Mouse (Mus musculus): ENCODE data around the gene Zcchc24. TPM values are rescaled to one million over a fixed set of nuclear protein-coding genes. Genes with fewer than 3 reads are reported as not detected.

The Zcchc24 gene
- polyA plus RNA-seq, 1 experiment from 2014 or later = 10.5 TPM

GRCm38 (mm10) chr14:25720962-25721707 lies 47.7 kb downstream of the Zcchc24 start:
- WGBS = 91% methylated on average over 5 of the region's 5 CpGs

GRCm38 (mm10) chr14:25719371-25719770 lies 49.5 kb downstream of the Zcchc24 start:
- no peaks in the 10 kb centered on the region for H3K27me3 ChIP-seq (ENCODE audit: insufficient read depth, poor library complexity, severe bottlenecking)
- 49% methylated on average over 9 of the region's 9 CpGs for WGBS
- no peaks in the 10 kb centered on the region for H3K9me3 ChIP-seq
- H3K36me3 ChIP-seq = 0 out of 2 replicates have a peak, but pooled peaks cover 7% of the 10 kb centered on the region
- peaks cover 41% of the 10 kb centered on the region for H3K4me1 ChIP-seq (replicated peaks)
- peak overlapping the region; percentile 75 for H3K27ac ChIP-seq
- no peak overlapping the region for H3K4me3 ChIP-seq
- DNase-seq (ENCODE audit: low spot score) = no peak

More at GRCm38 (mm10) chr14:25720962-25721707, 47.7 kb downstream of the Zcchc24 start:
- Histone ChIP-seq H3K4me3 (no peak overlapping the region), H3K36me3 (no peaks in the 10 kb centered on the region), H3K27ac (no peak overlapping the region), H3K4me1 (replicated peaks) (peaks cover 53% of the 10 kb centered on the region), H3K9me3 (no peaks in the 10 kb centered on the region), H3K27me3 (ENCODE audit: insufficient read depth, poor library complexity, severe bottlenecking) (no peaks in the 10 kb centered on the region)
- no peak for DNase-seq (ENCODE audit: low spot score)

GRCm38 (mm10) chr14:25718471-25718870 lies 50.4 kb downstream of the Zcchc24 start:
- Histone ChIP-seq H3K27ac (peak overlapping the region; percentile 75), H3K27me3 (ENCODE audit: insufficient read depth, poor library complexity, severe bottlenecking) (no peaks in the 10 kb centered on the region), H3K9me3 (no peaks in the 10 kb centered on the region), H3K4me3 (no peak overlapping the region), H3K4me1 (replicated peaks) (peaks cover 47% of the 10 kb centered on the region), H3K36me3 (0 out of 2 replicates have a peak, but pooled peaks cover 7% of the 10 kb centered on the region)
- WGBS = 0% methylated on average over 2 of the region's 2 CpGs
- peak; percentile 51 for DNase-seq (ENCODE audit: low spot score)

- H3K9me3 ChIP-seq = no peaks in the 10 kb centered on the region
- H3K36me3 ChIP-seq = 0 out of 2 replicates have a peak, but pooled peaks cover 7% of the 10 kb centered on the region
- DNase-seq (ENCODE audit: low spot score) = no peak
- WGBS = 89% methylated on average over 8 of the region's 8 CpGs
- 0 out of 2 replicates have a peak overlapping the region, but pooled peaks have one; percentile 9 for H3K27ac ChIP-seq
- H3K4me3 ChIP-seq = no peak overlapping the region
- no peaks in the 10 kb centered on the region for H3K27me3 ChIP-seq (ENCODE audit: insufficient read depth, poor library complexity, severe bottlenecking)
- H3K4me1 ChIP-seq (replicated peaks) = peaks cover 47% of the 10 kb centered on the region
Observed at GRCm38 (mm10) chr14:25717718-25718117, 51.1 kb downstream of the Zcchc24 start.

- no peak overlapping the region for H3K27ac ChIP-seq
- peaks cover 53% of the 10 kb centered on the region for H3K4me1 ChIP-seq (replicated peaks)
- 0 out of 2 replicates have a peak, but pooled peaks cover 7% of the 10 kb centered on the region for H3K36me3 ChIP-seq
- no peaks in the 10 kb centered on the region for H3K9me3 ChIP-seq
- no peak for DNase-seq (ENCODE audit: low spot score)
- WGBS = 85% methylated on average over 1 of the region's 1 CpGs
- no peak overlapping the region for H3K4me3 ChIP-seq
- no peaks in the 10 kb centered on the region for H3K27me3 ChIP-seq (ENCODE audit: insufficient read depth, poor library complexity, severe bottlenecking)
Observed at GRCm38 (mm10) chr14:25716528-25716927, 52.3 kb downstream of the Zcchc24 start.

- peak overlapping the region; percentile 5; the same call in 1 of the 2 replicates for H3K27ac ChIP-seq
- 21% methylated on average over 4 of the region's 4 CpGs for WGBS
- DNase-seq (ENCODE audit: low spot score) = no peak
- peaks cover 70% of the 10 kb centered on the region for H3K4me1 ChIP-seq (replicated peaks)
- H3K27me3 ChIP-seq (ENCODE audit: insufficient read depth, poor library complexity, severe bottlenecking) = no peaks in the 10 kb centered on the region
- no peak overlapping the region for H3K4me3 ChIP-seq
- 0 out of 2 replicates have a peak, but pooled peaks cover 7% of the 10 kb centered on the region for H3K36me3 ChIP-seq
- no peaks in the 10 kb centered on the region for H3K9me3 ChIP-seq
Observed at GRCm38 (mm10) chr14:25713443-25713842, 55.4 kb downstream of the Zcchc24 start.

- H3K4me1 ChIP-seq (replicated peaks) = peaks cover 64% of the 10 kb centered on the region
- WGBS = 73% methylated on average over 8 of the region's 8 CpGs
Observed at GRCm38 (mm10) chr14:25711602-25712001, 57.2 kb downstream of the Zcchc24 start.

GRCm38 (mm10) chr14:25711177-25711576 lies 57.7 kb downstream of the Zcchc24 start:
- peaks cover 64% of the 10 kb centered on the region for H3K4me1 ChIP-seq (replicated peaks)
- no peaks in the 10 kb centered on the region for H3K9me3 ChIP-seq
- H3K4me3 ChIP-seq = no peak overlapping the region
- 79% methylated on average over 7 of the region's 7 CpGs for WGBS
- DNase-seq (ENCODE audit: low spot score) = no peak
- H3K27me3 ChIP-seq (ENCODE audit: insufficient read depth, poor library complexity, severe bottlenecking) = no peaks in the 10 kb centered on the region
- H3K36me3 ChIP-seq = 0 out of 2 replicates have a peak, but pooled peaks cover 7% of the 10 kb centered on the region
- peak overlapping the region; percentile 20; the same call in 1 of the 2 replicates for H3K27ac ChIP-seq

More at GRCm38 (mm10) chr14:25711602-25712001, 57.2 kb downstream of the Zcchc24 start:
- no peaks in the 10 kb centered on the region for H3K27me3 ChIP-seq (ENCODE audit: insufficient read depth, poor library complexity, severe bottlenecking)
- no peak overlapping the region for H3K4me3 ChIP-seq
- H3K27ac ChIP-seq = no peak overlapping the region
- no peak for DNase-seq (ENCODE audit: low spot score)
- H3K9me3 ChIP-seq = no peaks in the 10 kb centered on the region
- 0 out of 2 replicates have a peak, but pooled peaks cover 7% of the 10 kb centered on the region for H3K36me3 ChIP-seq

- H3K4me3 ChIP-seq = no peak overlapping the region
- DNase-seq (ENCODE audit: low spot score) = no peak
- H3K27me3 ChIP-seq (ENCODE audit: insufficient read depth, poor library complexity, severe bottlenecking) = no peaks in the 10 kb centered on the region
- 67% methylated on average over 4 of the region's 4 CpGs for WGBS
- no peaks in the 10 kb centered on the region for H3K9me3 ChIP-seq
- peak overlapping the region; percentile 20; the same call in 1 of the 2 replicates for H3K27ac ChIP-seq
- 0 out of 2 replicates have a peak, but pooled peaks cover 7% of the 10 kb centered on the region for H3K36me3 ChIP-seq
- peaks cover 64% of the 10 kb centered on the region for H3K4me1 ChIP-seq (replicated peaks)
Observed at GRCm38 (mm10) chr14:25710681-25711080, 58.2 kb downstream of the Zcchc24 start.

- Histone ChIP-seq H3K9me3 (no peaks in the 10 kb centered on the region), H3K4me3 (no peak overlapping the region), H3K27ac (peak overlapping the region; percentile 77; the same call in 1 of the 2 replicates), H3K36me3 (0 out of 2 replicates have a peak, but pooled peaks cover 6% of the 10 kb centered on the region), H3K27me3 (ENCODE audit: insufficient read depth, poor library complexity, severe bottlenecking) (no peaks in the 10 kb centered on the region), H3K4me1 (replicated peaks) (peaks cover 64% of the 10 kb centered on the region)
- no peak for DNase-seq (ENCODE audit: low spot score)
- WGBS = 72% methylated on average over 4 of the region's 4 CpGs
Observed at GRCm38 (mm10) chr14:25710073-25710472, 58.8 kb downstream of the Zcchc24 start.

GRCm38 (mm10) chr14:25708917-25709316 lies 59.9 kb downstream of the Zcchc24 start:
- 87% methylated on average over 2 of the region's 2 CpGs for WGBS
- H3K27ac ChIP-seq = peak overlapping the region; percentile 77
- no peak for DNase-seq (ENCODE audit: low spot score)

GRCm38 (mm10) chr14:25708451-25708850 lies 60.4 kb downstream of the Zcchc24 start:
- no peak for DNase-seq (ENCODE audit: low spot score)
- H3K27me3 ChIP-seq (ENCODE audit: insufficient read depth, poor library complexity, severe bottlenecking) = no peaks in the 10 kb centered on the region
- peaks cover 49% of the 10 kb centered on the region for H3K4me1 ChIP-seq (replicated peaks)
- peak overlapping the region; percentile 77 for H3K27ac ChIP-seq
- no peaks in the 10 kb centered on the region for H3K36me3 ChIP-seq
- 73% methylated on average over 4 of the region's 4 CpGs for WGBS
- H3K4me3 ChIP-seq = no peak overlapping the region
- H3K9me3 ChIP-seq = no peaks in the 10 kb centered on the region

More at GRCm38 (mm10) chr14:25708917-25709316, 59.9 kb downstream of the Zcchc24 start:
- Histone ChIP-seq H3K27me3 (ENCODE audit: insufficient read depth, poor library complexity, severe bottlenecking) (no peaks in the 10 kb centered on the region), H3K4me1 (replicated peaks) (peaks cover 54% of the 10 kb centered on the region), H3K36me3 (no peaks in the 10 kb centered on the region), H3K4me3 (no peak overlapping the region), H3K9me3 (no peaks in the 10 kb centered on the region)

- WGBS = 62% methylated on average over 5 of the region's 5 CpGs
- Histone ChIP-seq H3K9me3 (no peaks in the 10 kb centered on the region), H3K36me3 (no peaks in the 10 kb centered on the region), H3K27me3 (ENCODE audit: insufficient read depth, poor library complexity, severe bottlenecking) (no peaks in the 10 kb centered on the region), H3K4me3 (no peak overlapping the region), H3K4me1 (replicated peaks) (peaks cover 47% of the 10 kb centered on the region), H3K27ac (peak overlapping the region; percentile 53; the same call in 1 of the 2 replicates)
- DNase-seq (ENCODE audit: low spot score) = peak; percentile 58
Observed at GRCm38 (mm10) chr14:25707691-25708181, 61.1 kb downstream of the Zcchc24 start.

Measured in hindbrain, embryonic 10.5 days (tissue).